Mouse (Mus musculus) testis, adult 2 months (tissue): ENCODE measurements around the gene Palm2.

Source experiments
- CTCF ChIP-seq: fragments of 200-500 bp; IDR thresholded peaks from 2 replicates; pipeline ENCODE4 v1.5.1; 2012; ENCODE audit warnings: low read depth, mild to moderate bottlenecking, inconsistent platforms, low read length, moderate library complexity; ENCODE audit not compliant: control insufficient read depth, insufficient read depth, insufficient replicate concordance
- POLR2A ChIP-seq: fragments of 200-500 bp; IDR thresholded peaks from 2 replicates; pipeline ENCODE4 v1.6.1; 2012; ENCODE audit warnings: low read depth, mild to moderate bottlenecking, inconsistent platforms, low read length, moderate library complexity; ENCODE audit not compliant: control insufficient read depth

GRCm38 (mm10) chr4:57735426-57735825 lies 301.4 kb downstream of the Palm2 start:
- TF ChIP-seq POLR2A (no peak), CTCF (no peak)
